Mouse (Mus musculus) adrenal gland (tissue): ENCODE measurements at regions not wholly inside any gene's neighbourhood (a gene's known extent, or its start where the extent isn't known, plus 50 kb on each side); places are given as distances from the start of the nearest gene placed in this dataset.
"Not testable (repeated sequence)": the region's sequence is repeated elsewhere in the genome, so short reads cannot be mapped to it uniquely, and the experiment has no call there.

Experiments used
- intact Hi-C: fragments of 180-260 bp; cut with DNase I; formaldehyde crosslinking; loops from one replicate; pipeline ENCODE4 v1.15.1; 2025

DNA sequence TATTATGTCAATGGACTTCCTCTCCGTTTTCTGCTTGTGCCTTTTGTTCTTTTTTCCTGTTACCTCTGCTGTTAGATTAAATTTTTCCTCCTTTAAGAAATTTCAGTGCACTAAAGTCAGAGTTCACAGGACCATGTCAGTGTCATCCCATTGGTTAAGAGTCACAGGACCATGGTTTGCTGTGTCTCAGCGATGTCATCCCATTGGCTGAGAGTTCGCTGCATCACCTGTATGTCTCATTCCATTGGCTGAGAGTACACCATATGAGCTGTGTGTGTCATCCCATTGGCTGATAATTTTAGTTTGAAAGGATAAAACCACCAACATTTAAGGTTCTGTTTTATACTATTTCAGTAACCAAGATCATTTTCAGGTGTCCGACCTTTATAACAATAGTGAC, 50.7 kb upstream of the Jade1 start:
- intact Hi-C loops: no loop called here

DNA sequence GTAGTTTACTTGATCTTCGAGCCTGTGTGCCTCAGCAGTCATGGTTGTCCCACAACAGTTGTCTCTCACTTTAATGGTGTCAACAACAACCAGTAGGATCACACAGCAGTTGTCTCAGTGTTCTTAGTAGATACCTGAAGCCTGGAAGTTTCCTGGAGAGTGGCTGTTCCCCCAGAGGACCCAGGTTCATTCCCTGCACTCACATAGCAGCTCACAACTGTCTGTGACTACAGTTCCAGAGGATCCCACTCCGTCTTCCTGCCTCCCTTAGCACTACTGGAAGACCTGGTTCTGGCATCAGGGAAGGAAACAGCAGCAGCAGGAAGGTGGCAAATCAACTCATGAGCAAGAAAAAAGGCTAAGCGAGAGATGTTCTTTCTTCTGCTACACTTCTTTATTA, 53.4 kb upstream of the Jade1 start:
- intact Hi-C loops: no loop called here

DNA sequence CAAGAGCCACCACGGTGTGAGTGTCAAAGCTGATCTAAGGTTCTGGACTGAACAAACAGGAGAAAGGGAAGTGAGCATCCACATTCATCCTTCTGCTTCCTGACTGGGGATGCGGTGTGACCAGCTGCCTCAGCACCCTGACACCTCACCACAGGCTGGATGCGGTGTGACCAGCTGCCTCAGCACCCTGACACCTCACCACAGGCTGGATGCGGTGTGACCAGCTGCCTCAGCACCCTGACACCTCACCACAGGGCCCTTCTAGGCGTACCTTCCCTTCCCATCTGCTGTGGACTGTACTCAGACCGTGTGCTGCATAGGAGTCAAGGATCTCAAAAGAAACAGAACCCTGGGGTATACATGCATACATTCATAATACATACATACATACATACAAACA, 53.9 kb upstream of the Jade1 start:
- intact Hi-C loops: not testable (repeated sequence)

DNA sequence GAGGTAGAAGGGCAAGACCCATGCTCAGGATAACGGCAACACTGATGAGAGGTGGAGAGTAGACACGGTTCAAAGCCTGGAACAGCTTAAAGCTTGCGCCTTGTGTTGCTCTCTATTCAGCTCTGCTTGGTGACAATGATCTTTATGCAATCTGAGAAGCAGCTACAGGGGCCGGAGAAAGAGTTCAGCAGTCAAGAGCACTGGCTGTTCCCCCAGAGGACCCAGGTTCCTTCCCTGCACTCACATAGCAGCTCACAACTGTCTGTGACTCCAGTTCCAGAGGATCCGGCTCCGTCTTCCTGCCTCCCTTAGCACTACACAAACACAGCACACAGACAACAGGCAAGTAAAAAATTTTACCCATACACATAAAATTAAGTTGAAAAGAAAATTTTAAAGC, 54.4 kb upstream of the Jade1 start:
- intact Hi-C loops: no loop called here

DNA sequence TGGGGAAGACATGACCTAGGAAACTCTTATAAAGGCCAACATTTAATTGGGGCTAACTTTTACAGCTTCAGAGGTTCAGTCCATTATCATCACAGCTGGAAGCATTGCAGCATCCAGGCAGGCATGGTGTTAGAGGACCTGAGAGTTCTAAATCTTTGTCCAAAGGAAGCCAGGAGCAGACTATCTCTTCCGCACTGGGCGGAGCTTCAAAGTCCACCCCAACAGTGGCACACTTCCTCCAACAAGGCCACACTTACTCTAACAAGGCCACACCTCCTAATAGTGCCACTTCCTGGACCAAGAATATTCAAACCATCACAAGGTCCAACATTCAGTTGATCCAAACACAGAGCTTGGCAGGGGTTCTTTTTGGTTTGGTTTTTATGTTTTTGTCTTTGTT, 55.9 kb upstream of the Jade1 start:
- intact Hi-C loops: no loop called here

DNA sequence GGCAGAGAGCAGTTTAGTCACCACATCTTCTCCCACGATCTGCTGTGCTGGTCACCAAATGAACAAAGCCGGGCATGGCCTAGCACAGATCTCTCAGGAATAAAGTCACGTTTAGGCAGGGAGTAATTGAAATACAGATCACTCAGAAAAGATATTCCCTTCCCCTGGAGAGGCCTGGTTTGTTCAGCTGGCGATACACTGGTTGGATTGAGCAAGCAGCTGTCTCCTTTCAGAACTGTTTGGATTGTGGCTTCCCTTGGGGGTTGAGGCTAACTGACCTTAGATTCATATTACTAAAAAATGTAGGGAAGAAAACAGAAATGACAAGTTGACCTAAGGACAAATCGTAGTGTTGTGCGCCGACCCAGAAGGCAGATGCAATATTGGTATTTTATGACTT, 56.7 kb upstream of the Jade1 start:
- intact Hi-C loops: no loop called here

DNA sequence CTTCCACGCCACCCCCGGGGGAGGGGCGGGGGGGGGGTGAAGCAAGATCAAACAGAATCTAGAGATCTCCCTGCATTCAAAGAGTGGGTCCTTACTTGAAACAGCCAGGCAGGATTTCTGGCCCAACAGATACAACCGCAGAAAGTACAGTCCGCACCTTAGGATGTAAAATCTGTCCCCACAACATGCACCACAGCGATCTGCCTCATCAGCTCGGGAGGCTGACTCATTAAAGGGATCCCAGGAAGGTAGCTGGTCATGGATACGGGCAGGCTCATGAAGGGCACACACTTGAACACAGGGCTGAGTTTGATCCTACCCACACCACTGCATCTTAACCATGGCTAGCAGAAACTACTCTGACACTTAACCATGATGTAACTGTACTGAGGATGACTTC, 57.8 kb upstream of the Jade1 start:
- intact Hi-C loops: no loop called here

DNA sequence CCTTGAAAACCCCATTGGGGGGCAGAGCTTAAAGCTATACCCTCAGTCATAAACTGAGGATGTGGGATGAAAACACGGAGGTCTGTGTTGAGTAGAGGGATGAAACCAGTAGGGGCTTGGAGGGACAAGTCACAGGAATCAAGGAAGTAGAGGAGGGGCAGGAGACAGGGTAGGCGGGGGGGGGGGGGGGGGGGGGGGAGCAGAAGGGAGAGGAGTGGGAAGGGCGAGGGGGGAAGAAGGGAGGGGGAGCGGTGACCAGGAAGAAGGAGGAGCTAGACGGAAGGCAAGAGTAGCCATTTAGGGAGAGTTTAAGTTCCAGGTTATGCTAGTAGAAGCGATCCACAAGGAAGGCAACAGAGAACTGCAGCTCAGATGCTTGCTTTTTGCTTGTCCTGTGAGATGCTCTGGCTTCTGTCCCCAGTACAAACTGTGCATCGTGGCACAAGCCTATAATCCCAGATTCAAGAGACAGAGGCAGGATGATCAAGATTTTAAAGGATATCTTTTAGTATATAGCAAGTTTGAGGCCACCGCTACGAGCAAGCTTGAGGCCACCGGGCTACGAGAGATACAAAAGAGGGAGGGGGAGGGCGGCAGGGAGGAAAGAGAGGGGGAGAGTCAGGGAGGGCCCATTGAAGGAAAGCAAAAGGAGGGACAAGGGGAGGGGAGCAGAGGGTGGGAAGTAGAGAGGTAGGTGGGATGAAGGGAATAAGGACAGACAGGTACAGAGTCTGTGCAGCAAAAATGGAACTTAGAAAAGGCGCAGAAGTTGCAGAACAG, 58.4 kb upstream of the Jade1 start:
- intact Hi-C loops: no loop called here

DNA sequence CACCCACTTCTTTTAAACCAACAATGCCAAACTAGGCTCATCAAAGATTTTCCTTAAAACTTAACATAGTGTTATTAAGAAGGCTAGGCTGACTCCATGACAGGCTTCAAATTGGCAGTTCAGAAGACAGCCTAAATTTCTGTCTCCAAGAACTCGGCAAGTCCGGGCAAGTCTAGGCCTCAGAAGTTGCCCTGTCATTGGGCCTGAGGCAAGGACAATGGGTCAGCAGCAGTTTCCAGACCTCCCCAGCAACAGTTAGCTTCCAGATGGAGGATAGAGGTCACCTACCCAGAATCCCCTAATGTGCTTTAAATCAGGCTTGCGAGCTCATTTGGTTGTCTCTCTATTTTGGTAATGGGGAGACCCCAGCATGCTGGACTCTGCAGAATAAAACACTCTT, 59.6 kb upstream of the Jade1 start:
- intact Hi-C loops: no loop called here

DNA sequence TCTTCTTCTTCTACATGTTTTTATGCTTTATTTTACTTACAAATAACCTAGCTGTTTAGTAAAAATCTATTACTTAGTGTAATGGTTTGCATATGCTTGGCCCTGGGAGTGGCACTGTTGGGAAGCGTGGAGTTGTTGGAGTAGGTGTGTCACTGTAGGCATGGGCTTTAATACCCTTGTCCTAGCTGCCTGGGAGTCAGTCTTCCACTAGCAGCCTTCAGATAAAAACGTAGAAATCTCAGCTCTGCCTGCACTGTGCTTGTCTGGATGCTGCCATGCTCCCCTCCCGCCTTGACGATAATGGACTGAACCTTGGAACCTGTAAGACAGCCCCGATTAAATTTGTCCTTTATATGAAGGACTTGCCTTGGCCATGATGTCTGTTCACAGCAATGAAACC, 60.4 kb upstream of the Jade1 start:
- intact Hi-C loops: no loop called here

DNA sequence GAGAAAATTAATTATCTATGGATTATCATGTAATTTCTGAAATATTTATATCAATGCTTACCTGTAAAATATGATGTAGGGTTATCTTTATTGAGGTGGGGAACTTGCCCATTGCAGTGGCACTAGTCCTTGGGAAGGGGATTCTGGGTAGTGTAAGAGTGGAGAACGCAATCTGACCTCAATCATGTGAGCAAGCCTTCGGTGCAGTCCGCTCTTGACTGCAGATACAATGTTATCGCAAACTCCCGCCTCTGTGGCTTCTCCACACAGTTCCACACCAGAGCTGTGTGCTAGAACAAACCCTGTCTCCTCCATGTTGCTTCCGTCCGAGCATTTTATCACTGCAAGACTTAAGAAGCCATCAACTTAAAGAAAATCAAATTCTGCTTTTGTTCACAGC, 62.1 kb upstream of the Jade1 start:
- intact Hi-C loops: loop anchor here (5.0 kb wide), 1 partner anchor 69 kb away; no protein-coding TSS in a partner anchor

DNA sequence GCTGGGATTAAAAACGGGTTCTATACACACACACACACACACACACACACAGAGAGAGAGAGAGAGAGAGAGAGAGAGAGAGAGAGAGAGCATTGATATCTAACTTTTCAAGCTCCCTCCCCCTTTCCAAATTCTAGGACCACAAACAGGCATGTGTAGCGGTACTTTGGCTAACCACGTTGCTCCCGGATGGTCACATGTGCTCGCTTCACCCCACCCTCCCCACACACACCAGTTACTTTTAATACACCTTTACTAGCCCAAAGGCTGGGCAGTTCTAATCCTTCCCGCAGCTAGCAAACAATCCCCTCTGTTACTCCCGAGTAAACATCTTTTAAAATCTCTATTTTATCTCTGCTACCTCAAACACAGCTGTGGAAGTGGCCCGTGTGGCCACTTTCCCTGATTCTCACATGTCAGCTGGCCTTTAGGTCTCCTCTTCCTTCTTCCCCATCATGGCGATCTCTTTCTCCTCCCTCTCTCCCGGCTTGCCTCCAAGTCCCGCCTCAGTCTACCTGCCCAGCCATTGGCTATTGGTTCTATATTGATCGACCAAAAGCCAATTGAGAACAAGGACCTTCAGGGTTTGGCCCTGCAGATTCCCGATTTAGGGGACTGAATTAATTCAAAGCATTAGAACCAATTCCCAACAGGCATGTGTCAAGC, 62.7 kb upstream of the Jade1 start:
- intact Hi-C loops: loop anchor here (5.0 kb wide), 1 partner anchor 69 kb away; no protein-coding TSS in a partner anchor

DNA sequence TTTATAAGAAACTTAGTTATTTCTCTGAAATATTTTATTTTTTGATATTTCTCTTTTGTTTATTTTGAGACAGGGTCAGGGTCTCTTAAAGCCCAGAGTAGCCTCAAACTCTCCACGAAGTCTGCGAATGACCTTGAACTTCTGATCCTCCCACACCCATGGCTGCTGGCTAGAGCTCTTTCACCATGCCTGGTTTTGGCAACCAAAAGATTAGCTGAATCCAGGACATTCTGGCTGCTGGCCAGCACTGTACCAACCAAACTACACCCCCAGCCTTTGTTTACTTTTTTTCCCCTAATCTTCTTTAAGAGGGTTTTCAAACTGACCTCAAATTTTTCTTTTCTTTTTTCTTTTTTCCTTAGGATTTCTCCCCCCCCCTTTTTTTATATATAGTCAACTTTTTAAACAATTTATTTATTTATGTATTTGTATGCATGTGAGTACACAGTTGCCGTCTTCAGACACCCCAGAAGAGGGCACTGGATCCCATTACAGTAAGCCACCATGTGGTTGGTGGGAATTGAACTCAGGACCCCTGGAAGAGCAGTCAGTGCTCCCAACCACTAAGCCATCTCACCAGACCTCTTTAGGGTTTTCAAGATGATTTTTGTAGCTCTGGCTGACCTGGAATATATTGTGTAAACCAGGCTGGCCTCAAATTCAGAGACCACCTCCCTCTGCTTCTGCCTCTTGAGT, 63.4 kb upstream of the Jade1 start:
- intact Hi-C loops: loop anchor here (5.0 kb wide), 1 partner anchor 70 kb away; no protein-coding TSS in a partner anchor

DNA sequence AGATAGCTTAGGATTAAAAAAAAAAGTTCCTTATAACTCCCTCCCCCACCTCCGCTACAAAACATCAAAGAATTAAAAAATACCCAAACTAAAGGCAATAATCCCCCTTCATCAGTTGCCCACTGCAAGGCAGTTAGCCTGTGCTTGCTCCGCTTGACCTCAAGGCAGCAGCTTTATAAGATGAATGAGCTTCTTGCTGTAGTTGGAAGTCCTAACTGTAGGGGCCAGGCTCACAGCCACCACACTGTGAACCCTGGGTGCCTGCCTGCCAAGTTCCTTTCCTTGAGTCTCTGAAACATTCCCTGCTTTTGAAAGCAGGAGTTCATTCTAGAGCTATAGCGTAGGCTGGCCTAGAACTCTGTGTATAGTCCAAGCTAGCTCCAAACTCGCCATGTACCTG, 64.3 kb upstream of the Jade1 start:
- intact Hi-C loops: loop anchor here (5.0 kb wide), 1 partner anchor 71 kb away; no protein-coding TSS in a partner anchor

DNA sequence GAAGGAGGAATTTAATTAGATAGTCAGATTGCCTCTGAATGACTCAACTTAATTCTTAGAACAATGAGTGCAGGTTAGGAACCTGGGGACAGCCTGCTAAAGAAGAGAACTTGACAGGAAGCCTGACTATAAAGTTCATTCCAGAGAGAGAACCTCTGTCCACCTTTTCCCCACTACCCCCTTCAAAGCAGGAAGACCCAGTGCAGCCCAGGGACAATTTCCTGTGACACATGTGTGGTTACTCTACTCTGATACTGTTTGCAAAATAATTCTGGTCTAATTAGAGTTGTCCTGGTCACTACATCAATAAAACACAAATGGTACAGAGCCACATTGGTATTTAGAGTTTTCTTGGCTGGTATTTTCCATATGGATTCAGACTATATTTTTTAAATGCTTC, 65.5 kb upstream of the Jade1 start:
- intact Hi-C loops: loop anchor here (5.0 kb wide), 1 partner anchor 72 kb away; no protein-coding TSS in a partner anchor

DNA sequence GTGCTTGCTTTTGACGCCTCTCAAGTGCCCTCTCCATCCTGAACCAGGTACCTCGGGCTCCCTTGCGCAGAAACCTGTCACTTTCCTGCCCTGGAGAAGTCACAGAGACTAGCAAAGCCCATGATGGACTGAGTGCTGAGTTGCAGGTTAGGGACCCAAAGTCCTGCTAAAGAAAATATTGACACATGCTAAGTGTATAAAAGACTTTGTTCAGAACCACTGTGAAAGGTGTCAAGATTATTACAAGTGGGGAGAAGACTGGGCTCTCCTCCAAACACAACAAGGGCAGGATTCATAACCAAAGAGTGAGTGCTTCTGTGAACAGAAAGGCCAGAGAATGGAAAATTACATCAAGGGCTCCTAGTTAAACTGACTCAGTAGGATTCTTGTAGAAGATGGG, 66.0 kb upstream of the Jade1 start:
- intact Hi-C loops: no loop called here

DNA sequence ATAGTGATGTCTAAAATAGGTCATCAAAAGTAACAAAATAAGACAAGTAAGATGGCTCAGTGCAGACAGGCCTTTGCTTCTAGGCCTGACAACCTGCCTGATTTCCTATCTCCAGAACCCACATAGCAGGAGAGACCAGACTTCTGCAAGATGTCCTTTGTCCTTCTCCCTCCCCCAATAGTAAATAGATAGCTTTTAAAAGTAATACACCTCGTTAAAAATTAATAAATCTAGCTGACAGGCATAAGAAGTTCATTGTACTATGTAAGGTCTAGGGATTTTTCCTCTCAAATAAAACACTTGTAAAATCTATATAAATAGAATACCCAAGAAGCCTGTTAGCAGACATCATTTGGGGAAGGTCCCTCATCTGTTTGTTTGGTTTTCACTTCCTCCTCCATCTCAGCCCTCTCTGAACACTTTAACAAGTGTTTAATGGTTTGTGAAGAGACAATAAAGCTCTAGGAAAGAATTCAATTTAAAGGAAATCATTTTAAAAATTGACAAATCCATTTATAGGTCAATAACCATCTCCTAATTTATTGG, 67.2 kb upstream of the Jade1 start:
- intact Hi-C loops: no loop called here

DNA sequence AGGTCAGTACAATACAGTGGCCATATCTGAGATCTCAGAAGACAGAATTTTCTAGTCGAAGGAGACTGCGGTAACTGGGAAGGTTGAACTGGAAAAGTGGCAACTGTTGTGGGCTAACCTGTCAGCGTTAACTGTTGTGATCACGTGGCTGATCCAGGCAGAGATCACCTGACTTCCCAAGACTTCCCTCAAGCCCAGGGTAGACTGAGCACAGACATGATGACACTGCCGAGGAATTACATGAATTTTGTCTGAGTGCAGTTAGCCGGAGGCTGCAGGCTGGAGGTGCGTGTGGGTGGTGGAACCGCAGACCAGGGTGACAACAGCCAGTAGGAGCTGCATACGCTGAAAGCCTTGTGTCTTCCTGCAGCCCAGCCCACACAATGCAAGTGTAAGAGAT, 70.6 kb upstream of the Jade1 start:
- intact Hi-C loops: no loop called here

DNA sequence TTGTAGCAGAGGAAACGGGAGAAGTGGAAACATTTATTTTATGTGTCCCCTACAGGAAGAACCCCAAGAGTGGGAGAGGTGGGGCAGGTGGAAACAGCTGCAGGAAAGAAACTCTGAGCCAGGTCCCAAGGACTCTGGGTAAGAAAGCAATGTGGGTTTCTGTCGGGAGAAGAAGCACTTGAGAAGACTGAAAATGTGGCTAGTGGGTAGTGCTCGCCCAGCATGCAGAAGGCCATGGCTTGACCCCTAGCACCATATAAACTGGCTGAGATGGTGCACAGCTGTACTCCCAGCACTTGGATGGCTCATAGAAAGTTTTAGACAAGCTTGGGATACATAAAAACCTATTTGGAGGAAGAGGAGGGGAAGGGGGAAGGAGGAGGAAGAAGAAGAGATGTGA, 71.9 kb upstream of the Jade1 start:
- intact Hi-C loops: no loop called here

DNA sequence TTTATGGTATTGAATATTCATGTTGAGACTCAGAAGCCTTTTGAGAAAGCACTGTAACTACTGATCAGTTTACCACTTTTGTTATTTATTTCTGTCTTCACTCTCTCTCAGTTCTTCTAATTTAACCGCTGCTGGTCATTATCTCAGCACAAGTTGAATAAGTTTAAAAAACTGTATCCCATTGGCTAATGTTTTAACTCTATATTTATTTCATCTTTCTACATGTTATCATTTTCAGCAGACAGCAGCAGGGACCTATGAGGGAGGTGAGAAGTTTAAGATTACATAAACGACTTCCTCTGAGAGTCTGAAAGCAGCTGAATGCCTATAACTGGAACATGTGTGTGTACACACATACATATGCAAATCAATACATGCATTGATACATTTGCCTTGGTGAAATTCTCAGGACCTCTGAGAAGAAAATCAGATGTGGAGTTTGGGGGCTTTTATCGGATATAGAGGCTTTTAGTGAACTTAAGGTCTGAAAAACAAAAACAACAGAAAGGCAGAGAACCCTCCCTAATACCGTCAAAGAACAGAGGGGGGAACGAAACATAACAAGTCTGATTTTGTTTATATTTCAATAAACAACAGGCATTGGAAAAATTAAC, 72.5 kb upstream of the Jade1 start:
- intact Hi-C loops: no loop called here

DNA sequence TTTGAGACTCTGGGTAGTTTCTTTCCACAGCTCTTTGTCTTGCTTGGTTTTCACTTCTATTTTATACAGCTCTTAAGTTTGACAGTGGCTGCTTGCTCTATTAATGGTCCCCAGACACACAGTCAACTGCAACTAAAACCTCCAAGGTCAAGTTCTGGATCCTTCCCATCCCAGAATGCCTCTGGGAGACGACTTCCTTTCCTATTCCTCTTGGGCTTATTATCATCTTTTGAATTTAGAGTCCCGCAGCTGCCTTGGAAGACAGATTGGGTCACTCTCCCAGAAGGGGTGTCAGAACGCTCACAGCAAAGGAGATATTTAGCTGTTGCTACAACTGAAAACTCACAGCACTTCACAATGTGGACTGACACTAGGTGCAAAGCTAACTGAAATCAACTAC, 75.3 kb upstream of the Jade1 start:
- intact Hi-C loops: no loop called here

DNA sequence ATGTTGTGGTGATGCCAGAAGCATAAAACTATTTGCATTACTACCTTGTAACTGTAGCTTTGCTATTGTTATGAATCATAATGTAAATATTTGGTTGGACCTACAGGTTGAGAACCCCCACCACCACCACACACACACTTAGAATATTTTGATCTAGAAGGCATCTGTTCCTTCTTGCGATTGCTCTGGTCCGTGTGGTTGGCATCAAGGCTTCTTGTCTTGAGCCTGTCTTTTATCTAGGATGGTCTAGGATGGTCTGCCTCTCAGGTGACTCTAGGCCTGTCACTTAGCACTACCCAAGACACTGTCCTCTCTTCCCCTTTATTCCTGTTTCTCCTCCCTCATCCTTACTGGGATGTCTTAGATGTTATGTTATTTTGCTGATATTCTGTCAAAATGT, 76.6 kb upstream of the Jade1 start:
- intact Hi-C loops: no loop called here
